Mouse (Mus musculus) erythroblast, embryonic 14.5 days (primary cell): ENCODE data around the gene Oard1. TPM values are rescaled to one million over a fixed set of nuclear protein-coding genes. Genes with fewer than 3 reads are reported as not detected.
A peak's percentile ranks its signal among the peaks of the same experiment; 100 is the strongest.

Source experiments
- H3K27me3 ChIP-seq: 2 replicates; pipeline ENCODE4 v1.6.1; 2012; ENCODE audit warnings: inconsistent platforms; ENCODE audit not compliant: control insufficient read depth
- H3K36me3 ChIP-seq: 2 replicates; pipeline ENCODE4 v1.6.1; 2012; ENCODE audit warnings: mild to moderate bottlenecking, inconsistent platforms; ENCODE audit not compliant: control insufficient read depth
- H3K4me1 ChIP-seq: 2 replicates; pipeline ENCODE4 v1.6.1; 2012; ENCODE audit warnings: inconsistent platforms; ENCODE audit not compliant: control insufficient read depth
- H3K4me3 ChIP-seq: replicated peaks from 2 replicates; pipeline ENCODE3; 2012; ENCODE audit warnings: moderate library complexity, mild to moderate bottlenecking, inconsistent platforms
- H3K9me3 ChIP-seq: 2 replicates; pipeline ENCODE4 v1.6.1; 2012; ENCODE audit warnings: low read length, inconsistent platforms, mixed read lengths; ENCODE audit not compliant: control insufficient read depth
- GATA1 ChIP-seq: IDR thresholded peaks from 2 replicates; pipeline ENCODE4 v1.6.1; 2012; ENCODE audit warnings: low read length, inconsistent platforms, mixed read lengths
- TAL1 ChIP-seq: IDR thresholded peaks from 3 replicates; pipeline ENCODE4 v1.6.1; 2012; ENCODE audit warnings: low read length, inconsistent platforms, mixed read lengths
- polyA plus RNA-seq: library from polyadenylated mRNA; stranded (reverse); fragments of >175 nt; gene quantifications from 2 replicates; pipeline ENCODE4 v1.2.3, GENCODE M21; 2012

Gene Oard1
- polyA plus RNA-seq, 1 experiment, result 1.1 TPM

- no peaks in the 10 kb centered on the region; the same call in 1 of the 2 replicates for H3K9me3 ChIP-seq
- TF ChIP-seq GATA1 (no peak), TAL1 (no peak)
- H3K27me3 ChIP-seq, result no peaks in the 10 kb centered on the region
- peaks cover 61% of the 10 kb centered on the region for H3K36me3 ChIP-seq
- peaks cover 75% of the 10 kb centered on the region for H3K4me1 ChIP-seq
- peak overlapping the region; percentile 65 for H3K4me3 ChIP-seq
Observed at GRCm38 (mm10) chr17:48447675-48448074, 37.9 kb downstream of the Oard1 start.

- Histone ChIP-seq H3K27me3 (no peaks in the 10 kb centered on the region), H3K9me3 (no peaks in the 10 kb centered on the region), H3K4me3 (peak overlapping the region; percentile 65), H3K36me3 (peaks cover 53% of the 10 kb centered on the region), H3K4me1 (peaks cover 97% of the 10 kb centered on the region)
- TF ChIP-seq GATA1, result peak; percentile 91
- TF ChIP-seq TAL1, result peak; percentile 92
Observed at GRCm38 (mm10) chr17:48450666-48451352, 41.0 kb downstream of the Oard1 start.

- Histone ChIP-seq H3K36me3 (peaks cover 48% of the 10 kb centered on the region), H3K9me3 (no peaks in the 10 kb centered on the region), H3K27me3 (no peaks in the 10 kb centered on the region), H3K4me3 (peak within 1 kb of the TSS; percentile 65), H3K4me1 (peaks cover 97% of the 10 kb centered on the region)
- TF ChIP-seq GATA1 (no peak), TAL1 (no peak)
Observed at GRCm38 (mm10) chr17:48451353-48451675, 41.5 kb downstream of the Oard1 start, which contains the start of gene Tspo2. Gene Tspo2 (minus strand): TSS chr17:48451522.

- Histone ChIP-seq H3K36me3 (peaks cover 42% of the 10 kb centered on the region), H3K27me3 (no peaks in the 10 kb centered on the region), H3K9me3 (no peaks in the 10 kb centered on the region), H3K4me1 (peaks cover 97% of the 10 kb centered on the region), H3K4me3 (peak overlapping the region; percentile 65)
- TF ChIP-seq GATA1, result no peak
- TF ChIP-seq TAL1, result no peak
Observed at GRCm38 (mm10) chr17:48451753-48452444, 42.1 kb downstream of the Oard1 start.

GRCm38 (mm10) chr17:48453489-48453888, 43.7 kb downstream of the Oard1 start:
- Histone ChIP-seq H3K9me3 (no peaks in the 10 kb centered on the region), H3K36me3 (peaks cover 29% of the 10 kb centered on the region), H3K4me1 (peaks cover 96% of the 10 kb centered on the region), H3K4me3 (no peak overlapping the region), H3K27me3 (no peaks in the 10 kb centered on the region)
- no peak for TF ChIP-seq GATA1

- Histone ChIP-seq H3K36me3 (peaks cover 22% of the 10 kb centered on the region), H3K9me3 (no peaks in the 10 kb centered on the region), H3K4me1 (peaks cover 90% of the 10 kb centered on the region), H3K27me3 (no peaks in the 10 kb centered on the region), H3K4me3 (peak overlapping the region; percentile 68)
- no peak for TF ChIP-seq TAL1
- no peak for TF ChIP-seq GATA1
Observed at GRCm38 (mm10) chr17:48454190-48454589, 44.4 kb downstream of the Oard1 start.

- peaks cover 20% of the 10 kb centered on the region for H3K36me3 ChIP-seq
- TF ChIP-seq GATA1, result no peak
- no peak for TF ChIP-seq TAL1
- H3K4me1 ChIP-seq, result peaks cover 85% of the 10 kb centered on the region
- peak within 1 kb of the TSS; percentile 68 for H3K4me3 ChIP-seq
- H3K27me3 ChIP-seq, result no peaks in the 10 kb centered on the region
- H3K9me3 ChIP-seq, result no peaks in the 10 kb centered on the region
Observed at GRCm38 (mm10) chr17:48454688-48455087, 44.9 kb downstream of the Oard1 start, which contains the start of gene Unc5cl. Gene Unc5cl (plus strand): TSS chr17:48454901.

GRCm38 (mm10) chr17:48455955-48456354, 46.1 kb downstream of the Oard1 start:
- Histone ChIP-seq H3K9me3 (no peaks in the 10 kb centered on the region), H3K4me1 (peaks cover 77% of the 10 kb centered on the region), H3K4me3 (peak overlapping the region; percentile 68), H3K27me3 (no peaks in the 10 kb centered on the region), H3K36me3 (peaks cover 20% of the 10 kb centered on the region)
- no peak for TF ChIP-seq TAL1
- no peak for TF ChIP-seq GATA1

GRCm38 (mm10) chr17:48457971-48458653, 48.3 kb downstream of the Oard1 start:
- no peak for TF ChIP-seq GATA1
- no peak for TF ChIP-seq TAL1
- Histone ChIP-seq H3K36me3 (peaks cover 28% of the 10 kb centered on the region), H3K4me1 (peaks cover 64% of the 10 kb centered on the region), H3K4me3 (no peak overlapping the region), H3K9me3 (no peaks in the 10 kb centered on the region), H3K27me3 (no peaks in the 10 kb centered on the region)
